Mouse (Mus musculus): ENCODE measurements at regions not wholly inside any gene's neighbourhood (a gene's known extent, or its start where the extent isn't known, plus 50 kb on each side); places are given as distances from the start of the nearest gene placed in this dataset.
A peak's percentile ranks its signal among the peaks of the same experiment; 100 is the strongest.

DNA sequence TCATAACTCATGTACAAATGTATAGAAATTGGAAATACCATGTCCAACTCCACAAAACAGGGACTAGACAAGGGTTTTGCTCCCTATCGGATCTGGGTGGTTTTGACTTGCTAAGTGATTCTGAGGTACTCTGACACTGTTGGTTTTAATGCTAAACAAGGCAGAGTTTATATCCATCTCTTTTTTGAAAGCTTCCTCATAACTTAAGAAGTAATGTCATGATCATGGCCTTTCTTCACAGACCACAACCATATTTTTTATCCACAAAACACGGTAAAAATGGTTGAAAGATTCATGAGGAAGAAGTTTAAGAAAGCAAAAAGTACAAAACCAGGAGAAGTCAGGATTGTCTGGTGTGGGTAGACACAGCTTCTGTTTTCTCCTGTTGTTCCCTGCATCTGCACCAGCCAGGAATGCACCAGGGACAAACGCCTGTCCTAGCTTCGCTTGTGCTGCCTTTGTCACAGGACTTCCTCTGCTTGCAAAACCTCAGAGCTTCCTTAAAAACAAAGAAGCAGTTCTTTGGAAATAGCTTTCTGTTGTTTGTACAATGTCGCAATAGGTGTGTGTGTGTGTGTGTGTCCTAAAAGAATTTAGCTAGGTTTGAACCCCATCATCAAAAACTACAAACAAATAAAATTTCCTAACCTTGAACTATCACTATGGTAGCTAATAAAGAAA lies 153.3 kb downstream of the Pah start:
- Histone ChIP-seq H3K36me3 (ENCODE audit: insufficient read depth) (no peaks in the 10 kb centered on the region), H3K4me3 (ENCODE audit: low read depth, low read length) (no peak overlapping the region), H3K4me2 (ENCODE audit: low read depth) (no peak overlapping the region), H3K4me1 (ENCODE audit: insufficient read depth) (no peaks in the 10 kb centered on the region), H3K9ac (no peak overlapping the region), H3K27me3 (ENCODE audit: insufficient read depth, low read length) (no peaks in the 10 kb centered on the region), H3K9me3 (ENCODE audit: low read length) (no peaks in the 10 kb centered on the region), H3K27ac (ENCODE audit: low read depth, low read length) (no peak overlapping the region)
- no peak for TF ChIP-seq CTCF (IDR thresholded peaks at IDR 0.05; ENCODE audit: low read depth)
- no peak for DNase-seq
- no peak for ATAC-seq
- WGBS: 84% methylated on average over 5 of the region's 5 CpGs

DNA sequence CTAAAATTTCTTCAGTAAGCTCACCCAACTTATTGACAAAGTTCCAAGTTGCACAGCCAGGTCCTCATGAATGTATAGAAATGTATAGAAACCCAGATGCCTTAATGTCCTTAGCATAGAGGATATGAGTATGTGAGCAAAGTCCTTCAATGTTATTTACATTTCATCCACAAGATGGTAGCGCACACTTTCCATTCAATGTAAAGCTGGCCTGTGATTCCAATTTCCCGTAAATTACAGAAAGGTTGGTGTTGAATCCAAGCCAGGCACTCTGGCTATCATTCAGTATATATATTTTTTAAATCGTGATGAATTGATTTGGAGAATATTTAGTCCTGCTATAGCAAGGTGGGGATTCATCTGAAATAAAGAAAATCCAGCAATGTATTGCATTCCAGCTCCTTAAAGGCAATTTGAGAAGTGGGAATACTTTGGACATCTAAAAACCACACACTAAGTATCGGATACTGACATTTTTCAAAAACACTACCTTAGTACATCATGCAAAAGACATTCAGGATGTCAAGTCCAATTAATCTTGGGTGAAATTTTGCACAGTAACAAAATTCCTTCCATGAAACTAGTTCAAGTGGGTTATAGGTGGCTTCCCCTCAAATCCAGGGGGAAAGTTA lies 154.6 kb downstream of the Pah start:
- Histone ChIP-seq H3K4me3 (ENCODE audit: low read depth, low read length) (no peak overlapping the region), H3K4me2 (ENCODE audit: low read depth) (no peak overlapping the region), H3K27ac (ENCODE audit: low read depth, low read length) (no peak overlapping the region), H3K4me1 (ENCODE audit: insufficient read depth) (no peaks in the 10 kb centered on the region), H3K9ac (no peak overlapping the region), H3K9me3 (ENCODE audit: low read length) (no peaks in the 10 kb centered on the region), H3K27me3 (ENCODE audit: insufficient read depth, low read length) (no peaks in the 10 kb centered on the region), H3K36me3 (ENCODE audit: insufficient read depth) (no peaks in the 10 kb centered on the region)
- WGBS: 71% methylated on average over 4 of the region's 4 CpGs
- ATAC-seq: no peak
- TF ChIP-seq CTCF (IDR thresholded peaks at IDR 0.05; ENCODE audit: low read depth): peak; percentile 61
- peak; percentile 36 for DNase-seq

DNA sequence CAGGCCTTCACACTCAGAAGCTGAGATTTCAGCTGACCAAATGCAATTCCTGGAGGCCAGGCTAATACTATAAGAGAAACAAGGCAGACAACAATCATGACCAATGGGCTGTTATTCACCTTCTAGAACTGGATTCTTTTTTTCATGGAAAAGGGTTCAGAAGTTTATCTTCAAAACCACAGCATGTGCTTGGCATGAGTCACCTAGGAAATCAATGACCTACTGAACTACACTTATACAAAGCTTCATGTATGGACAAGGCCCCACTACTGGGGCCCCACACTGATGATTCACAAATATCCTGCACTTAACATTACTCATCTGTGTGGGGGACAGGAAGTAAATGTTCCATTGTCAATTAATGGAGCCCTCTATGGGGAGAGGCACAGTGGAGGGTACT lies 157.4 kb downstream of the Pah start:
- Histone ChIP-seq H3K4me3 (ENCODE audit: low read depth, low read length) (no peak overlapping the region), H3K4me1 (ENCODE audit: insufficient read depth) (no peaks in the 10 kb centered on the region), H3K27ac (ENCODE audit: low read depth, low read length) (no peak overlapping the region), H3K4me2 (ENCODE audit: low read depth) (no peak overlapping the region), H3K36me3 (ENCODE audit: insufficient read depth) (no peaks in the 10 kb centered on the region), H3K27me3 (ENCODE audit: insufficient read depth, low read length) (no peaks in the 10 kb centered on the region), H3K9ac (no peak overlapping the region), H3K9me3 (ENCODE audit: low read length) (no peaks in the 10 kb centered on the region)
- ATAC-seq (no peak), DNase-seq (no peak)
- no peak for TF ChIP-seq CTCF (IDR thresholded peaks at IDR 0.05; ENCODE audit: low read depth)

DNA sequence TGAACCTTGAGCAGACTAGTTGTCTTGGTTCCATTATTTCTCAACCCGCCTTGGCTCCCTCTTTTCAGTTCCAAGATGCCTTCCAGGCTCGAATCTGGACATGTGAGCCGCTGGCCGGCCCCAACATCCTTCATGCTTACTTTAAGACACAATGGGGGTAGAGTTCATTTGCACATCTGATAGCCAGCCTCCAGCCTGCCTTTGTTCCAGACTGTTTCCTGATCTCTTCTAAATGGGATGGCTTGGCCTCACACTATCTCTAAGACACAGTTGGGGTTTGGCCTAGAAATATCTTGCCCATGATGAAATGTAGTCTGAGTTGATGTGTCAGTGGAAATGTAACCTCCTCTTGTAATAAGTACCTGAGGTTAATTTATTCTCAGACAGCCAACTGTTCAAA lies 164.7 kb downstream of the Pah start:
- Histone ChIP-seq H3K4me3 (ENCODE audit: low read depth, low read length) (no peak overlapping the region), H3K4me2 (ENCODE audit: low read depth) (no peak overlapping the region), H3K36me3 (ENCODE audit: insufficient read depth) (no peaks in the 10 kb centered on the region), H3K9ac (no peak overlapping the region), H3K9me3 (ENCODE audit: low read length) (no peaks in the 10 kb centered on the region), H3K4me1 (ENCODE audit: insufficient read depth) (no peaks in the 10 kb centered on the region), H3K27ac (ENCODE audit: low read depth, low read length) (no peak overlapping the region), H3K27me3 (ENCODE audit: insufficient read depth, low read length) (no peaks in the 10 kb centered on the region)
- ATAC-seq: no peak
- no peak for DNase-seq
- no peak for TF ChIP-seq CTCF (IDR thresholded peaks at IDR 0.05; ENCODE audit: low read depth)
- WGBS: 73% methylated on average over 4 of the region's 4 CpGs

DNA sequence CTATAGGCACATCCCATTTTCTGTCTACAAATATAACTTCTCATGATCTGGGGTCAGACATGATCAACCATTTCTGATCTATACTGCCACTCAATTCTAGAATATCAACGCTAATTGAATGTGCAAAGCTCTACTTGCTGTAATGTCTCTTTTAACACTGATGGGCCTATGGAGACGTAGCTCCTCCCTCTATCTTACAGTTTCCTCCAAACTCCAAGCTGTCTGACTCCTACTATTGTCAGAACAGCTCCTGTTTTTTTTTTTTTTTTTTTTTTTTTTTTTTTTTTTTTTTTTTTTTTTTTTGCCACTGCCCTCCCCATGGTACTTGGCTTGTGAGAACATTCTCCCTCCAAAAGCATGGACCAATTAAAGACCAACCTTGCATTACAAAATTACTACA lies 165.2 kb downstream of the Pah start:
- no peak overlapping the region for H3K4me2 ChIP-seq (ENCODE audit: low read depth)
- no peak overlapping the region for H3K27ac ChIP-seq (ENCODE audit: low read depth, low read length)
- H3K36me3 ChIP-seq (ENCODE audit: insufficient read depth): no peaks in the 10 kb centered on the region
- WGBS: 88% methylated on average over 2 of the region's 2 CpGs
- H3K9me3 ChIP-seq (ENCODE audit: low read length): no peaks in the 10 kb centered on the region
- no peaks in the 10 kb centered on the region for H3K4me1 ChIP-seq (ENCODE audit: insufficient read depth)
- DNase-seq: no peak
- H3K27me3 ChIP-seq (ENCODE audit: insufficient read depth, low read length): no peaks in the 10 kb centered on the region
- H3K9ac ChIP-seq: no peak overlapping the region
- no peak for TF ChIP-seq CTCF (IDR thresholded peaks at IDR 0.05; ENCODE audit: low read depth)
- no peak for ATAC-seq
- H3K4me3 ChIP-seq (ENCODE audit: low read depth, low read length): no peak overlapping the region

DNA sequence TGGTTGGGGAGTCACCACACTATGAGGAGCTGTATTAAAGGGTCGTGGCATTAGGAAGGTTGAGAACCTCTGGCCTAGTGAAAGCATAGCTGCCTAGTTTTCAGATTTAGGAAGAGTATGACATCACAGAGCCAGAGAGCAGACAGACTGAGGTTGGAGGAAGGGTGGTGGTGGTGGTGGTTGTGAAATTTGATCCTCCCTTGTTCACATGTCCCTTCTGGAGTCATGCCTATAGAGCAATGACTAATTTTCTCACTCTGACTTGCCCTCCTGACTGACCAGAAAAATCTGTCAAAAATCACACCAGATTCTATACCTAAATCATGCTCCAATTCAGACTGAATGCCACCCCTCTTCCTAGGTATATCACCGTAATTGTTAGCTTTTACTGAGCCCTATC lies 166.2 kb downstream of the Pah start:
- ATAC-seq (no peak), DNase-seq (no peak)
- Histone ChIP-seq H3K27me3 (ENCODE audit: insufficient read depth, low read length) (no peaks in the 10 kb centered on the region), H3K9ac (no peak overlapping the region), H3K4me2 (ENCODE audit: low read depth) (no peak overlapping the region), H3K36me3 (ENCODE audit: insufficient read depth) (no peaks in the 10 kb centered on the region), H3K27ac (ENCODE audit: low read depth, low read length) (no peak overlapping the region), H3K4me3 (ENCODE audit: low read depth, low read length) (no peak overlapping the region), H3K4me1 (ENCODE audit: insufficient read depth) (no peaks in the 10 kb centered on the region), H3K9me3 (ENCODE audit: low read length) (no peaks in the 10 kb centered on the region)
- 82% methylated on average over 2 of the region's 2 CpGs for WGBS
- no peak for TF ChIP-seq CTCF (IDR thresholded peaks at IDR 0.05; ENCODE audit: low read depth)

DNA sequence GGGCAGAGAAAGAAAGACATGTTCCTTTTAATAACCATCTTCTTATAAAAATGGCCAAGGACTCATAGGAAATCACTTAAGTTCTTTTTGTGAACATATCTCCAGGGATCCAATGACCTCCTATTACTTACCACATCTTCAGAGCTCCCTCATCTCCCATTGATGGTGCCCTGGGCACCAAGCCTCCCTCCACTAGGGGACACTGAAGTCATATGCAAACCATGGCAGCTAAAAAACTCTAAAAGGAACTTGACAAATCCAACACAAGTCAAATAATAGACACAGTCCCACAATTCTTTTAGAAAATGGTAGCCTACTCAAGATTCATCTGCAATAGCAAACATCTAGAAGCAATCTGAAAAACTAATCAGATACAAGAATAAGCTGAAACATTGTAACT lies 167.2 kb upstream of the Igf1 start:
- no peak for DNase-seq
- no peaks in the 10 kb centered on the region for H3K9me3 ChIP-seq (ENCODE audit: low read length)
- ATAC-seq: no peak
- no peak overlapping the region for H3K4me2 ChIP-seq (ENCODE audit: low read depth)
- no peak overlapping the region for H3K9ac ChIP-seq
- H3K36me3 ChIP-seq (ENCODE audit: insufficient read depth): no peaks in the 10 kb centered on the region
- H3K27ac ChIP-seq (ENCODE audit: low read depth, low read length): no peak overlapping the region
- H3K4me3 ChIP-seq (ENCODE audit: low read depth, low read length): no peak overlapping the region
- no peaks in the 10 kb centered on the region for H3K27me3 ChIP-seq (ENCODE audit: insufficient read depth, low read length)
- TF ChIP-seq CTCF (IDR thresholded peaks at IDR 0.05; ENCODE audit: low read depth): peak; percentile 48
- H3K4me1 ChIP-seq (ENCODE audit: insufficient read depth): no peaks in the 10 kb centered on the region
